Mouse (Mus musculus): Measurements from ENCODE around the gene Alg14. TPM values are rescaled to one million over a fixed set of nuclear protein-coding genes. Genes with fewer than 3 reads are reported as not detected.

Gene Alg14
- polyA plus RNA-seq, 1 experiment from 2014 or later, result 38.2 TPM

DNA sequence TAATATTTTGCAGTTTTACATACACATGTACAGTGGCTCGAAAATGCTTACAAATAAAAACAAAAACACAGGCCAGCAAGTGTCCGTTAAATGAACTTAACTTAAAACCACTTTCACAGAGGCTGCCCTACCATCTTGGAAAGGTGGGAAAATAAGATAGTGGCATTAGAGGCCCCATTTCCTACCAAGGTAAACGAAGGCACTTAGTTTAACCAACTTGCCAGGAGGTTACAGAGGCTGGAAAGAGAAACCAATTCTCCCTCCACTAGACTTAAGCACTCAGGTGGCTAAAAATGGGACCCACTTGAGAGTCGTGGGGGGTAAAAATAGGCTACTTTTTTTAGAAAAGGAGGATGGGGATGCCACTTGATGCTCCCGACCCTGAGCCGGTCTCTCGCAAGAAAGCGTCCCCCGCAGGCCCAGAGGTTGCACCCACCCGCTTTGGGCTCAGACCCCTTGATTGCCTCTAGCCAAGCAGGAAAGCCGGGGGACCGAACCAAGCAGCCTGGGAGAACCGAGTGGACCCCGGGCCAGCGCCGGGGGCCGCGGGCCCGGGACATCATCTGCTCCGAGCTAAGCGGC is 29.5 kb upstream of the Alg14 start:
- Histone ChIP-seq H3K36me3 (ENCODE audit: insufficient read depth, low read length) (no peaks in the 10 kb centered on the region), H3K27ac (peak overlapping the region; percentile 36; the same call in 1 of the 2 replicates), H3K4me3 (replicated peaks; ENCODE audit: low read depth, low read length) (peak overlapping the region; percentile 66), H3K27me3 (ENCODE audit: insufficient read depth, low read length) (peaks cover 21% of the 10 kb centered on the region), H3K4me1 (replicated peaks; ENCODE audit: insufficient read depth, low read length) (no peaks in the 10 kb centered on the region), H3K4me2 (ENCODE audit: low read length) (peak overlapping the region; percentile 99), H3K9me3 (replicated peaks; ENCODE audit: low read length) (no peaks in the 10 kb centered on the region), H3K9ac (ENCODE audit: low read depth, low read length) (peak overlapping the region; percentile 70)
- DNase-seq (ENCODE audit: low spot score), result no peak
- TF ChIP-seq CTCF (IDR thresholded peaks at IDR 0.05; ENCODE audit: low read depth), result no peak
- no peak for ATAC-seq (replicated peaks; ENCODE audit: low FRiP score, low read depth)
- WGBS, result 11% methylated on average over 21 of the region's 21 CpGs

DNA sequence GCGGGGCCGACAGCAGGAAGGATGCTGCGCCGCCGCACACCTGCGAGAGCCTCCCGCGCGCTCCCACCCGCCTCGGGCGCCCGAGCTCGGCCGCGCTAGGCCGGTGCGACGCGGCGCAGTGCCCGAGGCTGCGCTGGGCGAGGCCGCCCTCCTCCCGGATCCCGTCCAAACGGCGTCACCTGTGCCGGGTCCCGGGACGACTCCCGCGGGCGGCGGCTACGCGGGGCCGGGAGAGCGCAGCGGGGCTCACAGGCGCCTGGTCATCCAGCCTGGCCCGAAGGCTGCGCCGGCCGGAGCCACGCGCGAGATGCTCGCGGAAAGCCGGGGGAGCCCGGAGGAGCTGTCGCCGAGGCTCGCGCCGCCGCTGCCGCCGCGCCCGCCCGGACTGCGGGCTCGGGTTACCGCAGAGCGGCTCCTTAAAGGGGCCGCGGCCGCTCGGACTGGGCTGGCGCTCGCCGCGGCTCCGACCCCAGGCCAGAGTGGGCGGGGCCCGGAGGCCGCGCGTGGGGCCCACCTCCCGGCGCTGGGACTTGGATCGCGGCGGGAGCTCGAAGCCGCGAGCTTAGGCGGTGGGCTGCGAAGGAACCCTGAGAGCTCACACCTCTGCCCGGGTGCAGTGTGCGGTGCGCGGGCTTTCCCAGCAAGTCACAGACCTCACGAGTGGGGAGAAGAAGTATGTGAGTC is 28.9 kb upstream of the Alg14 start:
- Histone ChIP-seq H3K4me2 (ENCODE audit: low read length) (peak overlapping the region; percentile 99), H3K27ac (peak overlapping the region; percentile 36; the same call in 1 of the 2 replicates), H3K9ac (ENCODE audit: low read depth, low read length) (peak overlapping the region; percentile 70), H3K9me3 (replicated peaks; ENCODE audit: low read length) (no peaks in the 10 kb centered on the region), H3K4me1 (replicated peaks; ENCODE audit: insufficient read depth, low read length) (no peaks in the 10 kb centered on the region), H3K4me3 (replicated peaks; ENCODE audit: low read depth, low read length) (peak overlapping the region; percentile 66), H3K36me3 (ENCODE audit: insufficient read depth, low read length) (no peaks in the 10 kb centered on the region), H3K27me3 (ENCODE audit: insufficient read depth, low read length) (peaks cover 21% of the 10 kb centered on the region)
- DNase-seq (ENCODE audit: low spot score) (peak; percentile 69), ATAC-seq (replicated peaks; ENCODE audit: low FRiP score, low read depth) (peak; percentile 93)
- TF ChIP-seq CTCF (IDR thresholded peaks at IDR 0.05; ENCODE audit: low read depth), result no peak
- 0% methylated on average over 53 of the region's 97 CpGs for WGBS

GRCm38 (mm10) chr3:121263205-121263548 is 28.4 kb upstream of the Alg14 start:
- peak; percentile 65 for ATAC-seq (replicated peaks; ENCODE audit: low FRiP score, low read depth)
- peak; percentile 40 for DNase-seq (ENCODE audit: low spot score)
- H3K4me3 ChIP-seq (replicated peaks; ENCODE audit: low read depth, low read length), result peak overlapping the region; percentile 66
- peak overlapping the region; percentile 70; the same call in 1 of the 2 replicates for H3K9ac ChIP-seq (ENCODE audit: low read depth, low read length)
- no peaks in the 10 kb centered on the region for H3K36me3 ChIP-seq (ENCODE audit: insufficient read depth, low read length)
- TF ChIP-seq CTCF (IDR thresholded peaks at IDR 0.05; ENCODE audit: low read depth), result no peak
- peaks cover 21% of the 10 kb centered on the region for H3K27me3 ChIP-seq (ENCODE audit: insufficient read depth, low read length)
- 3% methylated on average over 20 of the region's 20 CpGs for WGBS
- peak overlapping the region; percentile 99 for H3K4me2 ChIP-seq (ENCODE audit: low read length)
- peak overlapping the region; percentile 36; the same call in 1 of the 2 replicates for H3K27ac ChIP-seq
- no peaks in the 10 kb centered on the region for H3K9me3 ChIP-seq (replicated peaks; ENCODE audit: low read length)
- H3K4me1 ChIP-seq (replicated peaks; ENCODE audit: insufficient read depth, low read length), result no peaks in the 10 kb centered on the region

DNA sequence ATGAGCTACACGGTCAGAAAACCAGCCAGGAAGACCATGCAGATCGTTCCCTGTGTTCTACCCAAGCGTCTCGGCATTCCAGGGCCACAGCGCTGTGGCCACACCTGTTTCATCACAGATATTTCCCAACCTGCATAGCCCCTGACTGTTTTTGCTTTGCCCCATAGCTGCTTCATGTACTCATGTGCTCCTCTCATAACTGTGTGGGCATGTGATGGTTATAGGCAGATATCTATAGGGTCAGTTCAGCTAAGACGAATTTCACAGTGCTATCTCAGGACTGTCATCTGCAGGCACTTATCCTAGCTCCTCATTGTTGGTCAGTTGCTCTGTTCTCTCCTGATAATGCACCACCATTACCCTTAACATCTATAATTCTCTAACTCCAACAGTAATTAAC is 27.3 kb upstream of the Alg14 start:
- Histone ChIP-seq H3K9ac (ENCODE audit: low read depth, low read length) (no peak overlapping the region), H3K4me3 (replicated peaks; ENCODE audit: low read depth, low read length) (no peak overlapping the region), H3K27me3 (ENCODE audit: insufficient read depth, low read length) (peaks cover 21% of the 10 kb centered on the region), H3K4me1 (replicated peaks; ENCODE audit: insufficient read depth, low read length) (no peaks in the 10 kb centered on the region), H3K36me3 (ENCODE audit: insufficient read depth, low read length) (no peaks in the 10 kb centered on the region), H3K27ac (no peak overlapping the region), H3K9me3 (replicated peaks; ENCODE audit: low read length) (no peaks in the 10 kb centered on the region), H3K4me2 (ENCODE audit: low read length) (no peak overlapping the region)
- TF ChIP-seq CTCF (IDR thresholded peaks at IDR 0.05; ENCODE audit: low read depth), result no peak
- no peak for DNase-seq (ENCODE audit: low spot score)
- WGBS, result 67% methylated on average over 6 of the region's 6 CpGs
- no peak for ATAC-seq (replicated peaks; ENCODE audit: low FRiP score, low read depth)

DNA sequence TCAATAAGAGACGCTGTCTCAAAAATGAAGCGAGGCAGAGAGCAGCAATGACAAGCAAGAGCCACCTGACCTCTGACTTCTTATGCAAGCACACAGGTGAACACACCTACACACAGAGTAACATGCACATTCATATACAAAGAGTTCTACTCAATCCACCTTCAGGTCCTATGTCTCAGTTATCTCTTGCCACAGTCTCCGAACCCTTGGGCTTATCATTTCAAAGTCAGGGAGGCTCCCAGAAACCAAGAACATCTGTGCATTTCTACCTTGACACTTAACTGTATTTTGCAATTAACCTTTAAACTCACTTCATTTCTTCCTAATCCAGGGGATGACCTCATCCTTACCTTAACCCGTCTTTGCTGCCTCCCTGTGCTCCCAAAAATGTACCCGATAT is 24.3 kb upstream of the Alg14 start:
- Histone ChIP-seq H3K4me3 (replicated peaks; ENCODE audit: low read depth, low read length) (no peak overlapping the region), H3K36me3 (ENCODE audit: insufficient read depth, low read length) (no peaks in the 10 kb centered on the region), H3K4me2 (ENCODE audit: low read length) (no peak overlapping the region), H3K27me3 (ENCODE audit: insufficient read depth, low read length) (peaks cover 1% of the 10 kb centered on the region; the same call in 1 of the 2 replicates), H3K4me1 (replicated peaks; ENCODE audit: insufficient read depth, low read length) (no peaks in the 10 kb centered on the region), H3K9ac (ENCODE audit: low read depth, low read length) (no peak overlapping the region), H3K27ac (no peak overlapping the region), H3K9me3 (replicated peaks; ENCODE audit: low read length) (no peaks in the 10 kb centered on the region)
- ATAC-seq (replicated peaks; ENCODE audit: low FRiP score, low read depth), result no peak
- no peak for DNase-seq (ENCODE audit: low spot score)
- no peak for TF ChIP-seq CTCF (IDR thresholded peaks at IDR 0.05; ENCODE audit: low read depth)
- WGBS, result 85% methylated on average over 5 of the region's 5 CpGs

DNA sequence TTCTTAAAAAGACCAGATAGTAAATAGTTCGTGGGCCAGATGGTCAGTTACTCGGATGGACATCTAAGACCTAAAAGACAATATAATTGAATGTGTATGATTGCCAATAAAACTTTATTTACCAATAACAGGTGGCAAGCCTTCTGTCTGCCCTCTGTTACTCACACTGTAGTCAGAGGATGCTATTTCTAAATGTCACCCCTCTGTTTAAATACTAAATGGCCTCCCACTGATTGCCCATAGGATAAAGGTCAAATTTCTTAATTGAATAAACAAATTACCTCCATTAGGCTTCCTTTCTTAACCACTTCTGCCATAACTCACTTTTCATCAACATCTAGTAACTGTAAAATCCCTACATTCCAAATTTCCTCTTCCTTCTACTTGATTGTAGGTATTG is 19.0 kb upstream of the Alg14 start:
- no peak for ATAC-seq (replicated peaks; ENCODE audit: low FRiP score, low read depth)

More for the DNA sequence above, 19.0 kb upstream of the Alg14 start:
- Histone ChIP-seq H3K9me3 (replicated peaks; ENCODE audit: low read length) (no peaks in the 10 kb centered on the region), H3K4me1 (replicated peaks; ENCODE audit: insufficient read depth, low read length) (no peaks in the 10 kb centered on the region), H3K27me3 (ENCODE audit: insufficient read depth, low read length) (no peaks in the 10 kb centered on the region), H3K9ac (ENCODE audit: low read depth, low read length) (no peak overlapping the region), H3K27ac (no peak overlapping the region), H3K4me3 (replicated peaks; ENCODE audit: low read depth, low read length) (no peak overlapping the region), H3K36me3 (ENCODE audit: insufficient read depth, low read length) (no peaks in the 10 kb centered on the region), H3K4me2 (ENCODE audit: low read length) (no peak overlapping the region)
- TF ChIP-seq CTCF (IDR thresholded peaks at IDR 0.05; ENCODE audit: low read depth), result no peak
- 54% methylated on average over 2 of the region's 2 CpGs for WGBS
- DNase-seq (ENCODE audit: low spot score), result no peak
